Mouse (Mus musculus): ENCODE measurements around the gene Lipa. TPM values are rescaled to one million over a fixed set of nuclear protein-coding genes. Genes with fewer than 3 reads are reported as not detected.

Lipa gene
- total and polyA plus RNA-seq, 2 experiments from 2014 or later = 17.3 to 21.9 TPM

- H3K36me3 ChIP-seq (ENCODE audit: insufficient read depth) = peaks cover 10% of the 10 kb centered on the region; the same call in 1 of the 2 replicates
- no peaks in the 10 kb centered on the region for H3K27me3 ChIP-seq (ENCODE audit: insufficient read depth, low read length)
- DNase-seq = no peak
- H3K4me3 ChIP-seq (ENCODE audit: low read depth, low read length) = no peak overlapping the region
- no peak for ATAC-seq
- no peaks in the 10 kb centered on the region for H3K9me3 ChIP-seq (ENCODE audit: low read length)
- no peak overlapping the region for H3K27ac ChIP-seq (ENCODE audit: low read depth, low read length)
- H3K4me1 ChIP-seq (ENCODE audit: insufficient read depth) = no peaks in the 10 kb centered on the region
- no peak overlapping the region for H3K9ac ChIP-seq
- 95% methylated on average over 3 of the region's 3 CpGs for WGBS
- no peak overlapping the region for H3K4me2 ChIP-seq (ENCODE audit: low read depth)
- no peak for TF ChIP-seq CTCF (IDR thresholded peaks at IDR 0.05; ENCODE audit: low read depth)
These were observed 10.1 kb downstream of the Lipa start for GRCm38 (mm10) chr19:34517197-34517596.

GRCm38 (mm10) chr19:34516346-34516745 is 10.9 kb downstream of the Lipa start:
- Histone ChIP-seq H3K4me1 (ENCODE audit: insufficient read depth) (no peaks in the 10 kb centered on the region), H3K9ac (no peak overlapping the region), H3K4me3 (ENCODE audit: low read depth, low read length) (no peak overlapping the region), H3K27me3 (ENCODE audit: insufficient read depth, low read length) (no peaks in the 10 kb centered on the region), H3K9me3 (ENCODE audit: low read length) (no peaks in the 10 kb centered on the region), H3K36me3 (ENCODE audit: insufficient read depth) (peaks cover 10% of the 10 kb centered on the region; the same call in 1 of the 2 replicates), H3K4me2 (ENCODE audit: low read depth) (no peak overlapping the region), H3K27ac (ENCODE audit: low read depth, low read length) (no peak overlapping the region)
- ATAC-seq (no peak), DNase-seq (no peak)
- 92% methylated on average over 2 of the region's 2 CpGs for WGBS
- no peak for TF ChIP-seq CTCF (IDR thresholded peaks at IDR 0.05; ENCODE audit: low read depth)

DNA sequence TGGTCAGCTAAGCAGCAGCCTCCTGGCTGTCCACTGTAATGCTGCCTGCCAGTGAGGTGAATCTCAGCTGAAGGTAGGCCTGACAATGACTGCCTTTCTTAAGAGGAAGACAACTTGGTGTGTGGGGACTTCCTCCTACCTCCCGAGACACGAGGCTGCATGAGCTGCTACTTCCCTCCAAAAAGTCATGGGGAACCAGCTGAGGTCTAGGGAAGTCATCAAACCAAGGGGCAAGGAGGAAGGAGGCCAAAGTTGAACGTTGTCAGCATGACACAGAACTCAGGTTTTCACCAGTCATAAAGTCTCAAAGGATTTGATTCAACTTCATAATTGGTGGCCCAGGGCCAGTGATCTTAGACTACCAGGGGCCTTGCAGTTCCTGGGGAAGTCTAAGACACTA is 11.6 kb downstream of the Lipa start:
- ATAC-seq = no peak
- DNase-seq = no peak
- Histone ChIP-seq H3K4me2 (ENCODE audit: low read depth) (no peak overlapping the region), H3K27ac (ENCODE audit: low read depth, low read length) (no peak overlapping the region), H3K4me3 (ENCODE audit: low read depth, low read length) (no peak overlapping the region), H3K36me3 (ENCODE audit: insufficient read depth) (peaks cover 10% of the 10 kb centered on the region), H3K4me1 (ENCODE audit: insufficient read depth) (no peaks in the 10 kb centered on the region), H3K9me3 (ENCODE audit: low read length) (no peaks in the 10 kb centered on the region), H3K9ac (no peak overlapping the region), H3K27me3 (ENCODE audit: insufficient read depth, low read length) (no peaks in the 10 kb centered on the region)
- no peak for TF ChIP-seq CTCF (IDR thresholded peaks at IDR 0.05; ENCODE audit: low read depth)
- 82% methylated on average over 3 of the region's 3 CpGs for WGBS

DNA sequence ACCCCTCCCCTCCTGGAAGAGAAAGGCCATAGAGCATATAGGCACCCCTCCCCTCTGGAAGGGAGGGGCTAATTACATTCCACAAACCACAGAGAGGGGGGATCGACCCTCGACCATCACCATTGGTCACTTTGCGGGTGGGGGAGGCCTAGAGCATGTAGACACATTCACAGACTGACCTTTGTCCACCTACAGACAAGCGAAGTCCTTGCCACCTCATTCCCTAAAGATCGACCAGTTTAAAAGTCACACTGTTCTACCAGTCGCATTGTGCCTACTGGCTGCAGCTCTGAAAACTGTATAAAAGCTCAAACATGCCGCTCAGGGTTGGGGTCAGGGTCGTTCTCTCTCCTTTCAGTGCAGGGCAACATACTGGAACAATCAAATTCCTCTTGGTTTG is 15.7 kb downstream of the Lipa start:
- Histone ChIP-seq H3K27me3 (ENCODE audit: insufficient read depth, low read length) (no peaks in the 10 kb centered on the region), H3K4me2 (ENCODE audit: low read depth) (no peak overlapping the region), H3K9me3 (ENCODE audit: low read length) (no peaks in the 10 kb centered on the region), H3K27ac (ENCODE audit: low read depth, low read length) (no peak overlapping the region), H3K4me1 (ENCODE audit: insufficient read depth) (no peaks in the 10 kb centered on the region), H3K9ac (no peak overlapping the region), H3K36me3 (ENCODE audit: insufficient read depth) (peaks cover 7% of the 10 kb centered on the region; the same call in 1 of the 2 replicates), H3K4me3 (ENCODE audit: low read depth, low read length) (no peak overlapping the region)
- no peak for DNase-seq
- no peak for TF ChIP-seq CTCF (IDR thresholded peaks at IDR 0.05; ENCODE audit: low read depth)
- 80% methylated on average over 8 of the region's 8 CpGs for WGBS
- ATAC-seq = no peak

- no peak for ATAC-seq
- TF ChIP-seq CTCF (IDR thresholded peaks at IDR 0.05; ENCODE audit: low read depth) = no peak
These were observed 16.6 kb downstream of the Lipa start for GRCm38 (mm10) chr19:34510717-34511116.

GRCm38 (mm10) chr19:34505161-34505721 is 22.0 kb downstream of the Lipa start:
- no peak overlapping the region for H3K27ac ChIP-seq (ENCODE audit: low read depth, low read length)
- ATAC-seq = no peak
- H3K9me3 ChIP-seq (ENCODE audit: low read length) = no peaks in the 10 kb centered on the region
- no peak for DNase-seq
- H3K4me3 ChIP-seq (ENCODE audit: low read depth, low read length) = no peak overlapping the region
- 87% methylated on average over 12 of the region's 12 CpGs for WGBS
- no peak overlapping the region for H3K9ac ChIP-seq
- no peak for TF ChIP-seq CTCF (IDR thresholded peaks at IDR 0.05; ENCODE audit: low read depth)
- no peaks in the 10 kb centered on the region for H3K27me3 ChIP-seq (ENCODE audit: insufficient read depth, low read length)
- peaks cover 9% of the 10 kb centered on the region for H3K36me3 ChIP-seq (ENCODE audit: insufficient read depth)
- no peak overlapping the region for H3K4me2 ChIP-seq (ENCODE audit: low read depth)
- no peaks in the 10 kb centered on the region for H3K4me1 ChIP-seq (ENCODE audit: insufficient read depth)

More at GRCm38 (mm10) chr19:34510717-34511116, 16.6 kb downstream of the Lipa start:
- Histone ChIP-seq H3K4me1 (ENCODE audit: insufficient read depth) (no peaks in the 10 kb centered on the region), H3K4me2 (ENCODE audit: low read depth) (no peak overlapping the region), H3K27me3 (ENCODE audit: insufficient read depth, low read length) (no peaks in the 10 kb centered on the region), H3K36me3 (ENCODE audit: insufficient read depth) (peaks cover 11% of the 10 kb centered on the region), H3K9me3 (ENCODE audit: low read length) (no peaks in the 10 kb centered on the region), H3K4me3 (ENCODE audit: low read depth, low read length) (no peak overlapping the region), H3K9ac (no peak overlapping the region), H3K27ac (ENCODE audit: low read depth, low read length) (no peak overlapping the region)
- 95% methylated on average over 5 of the region's 5 CpGs for WGBS
- DNase-seq = no peak

- no peak overlapping the region for H3K27ac ChIP-seq (ENCODE audit: low read depth, low read length)
- no peaks in the 10 kb centered on the region for H3K27me3 ChIP-seq (ENCODE audit: insufficient read depth, low read length)
- H3K36me3 ChIP-seq (ENCODE audit: insufficient read depth) = peaks cover 9% of the 10 kb centered on the region; the same call in 1 of the 2 replicates
- DNase-seq = peak; percentile 15
- no peaks in the 10 kb centered on the region for H3K4me1 ChIP-seq (ENCODE audit: insufficient read depth)
- no peaks in the 10 kb centered on the region for H3K9me3 ChIP-seq (ENCODE audit: low read length)
- ATAC-seq = peak; percentile 29; the same call in 1 of the 2 replicates
- H3K9ac ChIP-seq = no peak overlapping the region
- TF ChIP-seq CTCF (IDR thresholded peaks at IDR 0.05; ENCODE audit: low read depth) = peak; percentile 49
- 37% methylated on average over 4 of the region's 4 CpGs for WGBS
- H3K4me3 ChIP-seq (ENCODE audit: low read depth, low read length) = no peak overlapping the region
- no peak overlapping the region for H3K4me2 ChIP-seq (ENCODE audit: low read depth)
These were observed 26.5 kb downstream of the Lipa start for GRCm38 (mm10) chr19:34500763-34501162.
